Mouse (Mus musculus): ENCODE data around the gene Btg1. TPM values are rescaled to one million over a fixed set of nuclear protein-coding genes. Genes with fewer than 3 reads are reported as not detected.

Btg1 gene
- polyA plus RNA-seq, 1 experiment from 2014 or later, result 21.4 TPM

GRCm38 (mm10) chr10:96654576-96654975 lies 37.8 kb downstream of the Btg1 start:
- Histone ChIP-seq H3K4me3 (ENCODE audit: inconsistent target) (no peak overlapping the region), H3K36me3 (ENCODE audit: inconsistent target) (no peaks in the 10 kb centered on the region), H3K27ac (no peak overlapping the region), H3K79me2 (ENCODE audit: inconsistent target) (no peaks in the 10 kb centered on the region)
- 42% methylated on average over 7 of the region's 7 CpGs for WGBS (ENCODE audit: missing documents)

- 100% methylated on average over 2 of the region's 2 CpGs for WGBS (ENCODE audit: missing documents)
- no peak overlapping the region for H3K27ac ChIP-seq
- no peak overlapping the region for H3K4me3 ChIP-seq (ENCODE audit: inconsistent target)
Observed at GRCm38 (mm10) chr10:96655066-96655465, 38.3 kb downstream of the Btg1 start.

GRCm38 (mm10) chr10:96656176-96656575 lies 39.4 kb downstream of the Btg1 start:
- Histone ChIP-seq H3K36me3 (ENCODE audit: inconsistent target) (no peaks in the 10 kb centered on the region), H3K79me2 (ENCODE audit: inconsistent target) (no peaks in the 10 kb centered on the region)
- 46% methylated on average over 3 of the region's 3 CpGs for WGBS (ENCODE audit: missing documents)

More at GRCm38 (mm10) chr10:96655066-96655465, 38.3 kb downstream of the Btg1 start:
- Histone ChIP-seq H3K36me3 (ENCODE audit: inconsistent target) (no peaks in the 10 kb centered on the region), H3K79me2 (ENCODE audit: inconsistent target) (no peaks in the 10 kb centered on the region)

GRCm38 (mm10) chr10:96658906-96659305 lies 42.1 kb downstream of the Btg1 start:
- 81% methylated on average over 5 of the region's 5 CpGs for WGBS (ENCODE audit: missing documents)
- no peak overlapping the region for H3K4me3 ChIP-seq (ENCODE audit: inconsistent target)
- no peak overlapping the region for H3K27ac ChIP-seq

More at GRCm38 (mm10) chr10:96656176-96656575, 39.4 kb downstream of the Btg1 start:
- Histone ChIP-seq H3K4me3 (ENCODE audit: inconsistent target) (no peak overlapping the region), H3K27ac (no peak overlapping the region)

GRCm38 (mm10) chr10:96660280-96660985 lies 43.6 kb downstream of the Btg1 start:
- Histone ChIP-seq H3K36me3 (ENCODE audit: inconsistent target) (no peaks in the 10 kb centered on the region), H3K79me2 (ENCODE audit: inconsistent target) (no peaks in the 10 kb centered on the region), H3K27ac (no peak overlapping the region), H3K4me3 (ENCODE audit: inconsistent target) (no peak overlapping the region)
- 91% methylated on average over 10 of the region's 10 CpGs for WGBS (ENCODE audit: missing documents)

More at GRCm38 (mm10) chr10:96658906-96659305, 42.1 kb downstream of the Btg1 start:
- Histone ChIP-seq H3K79me2 (ENCODE audit: inconsistent target) (no peaks in the 10 kb centered on the region), H3K36me3 (ENCODE audit: inconsistent target) (no peaks in the 10 kb centered on the region)

- WGBS (ENCODE audit: missing documents), result 97% methylated on average over 4 of the region's 4 CpGs
- Histone ChIP-seq H3K4me3 (ENCODE audit: inconsistent target) (no peak overlapping the region), H3K27ac (no peak overlapping the region)
Observed at GRCm38 (mm10) chr10:96662976-96663375, 46.2 kb downstream of the Btg1 start.

GRCm38 (mm10) chr10:96663739-96664430 lies 47.1 kb downstream of the Btg1 start:
- WGBS (ENCODE audit: missing documents), result 69% methylated on average over 9 of the region's 9 CpGs
- no peak overlapping the region for H3K27ac ChIP-seq
- no peaks in the 10 kb centered on the region for H3K36me3 ChIP-seq (ENCODE audit: inconsistent target)
- H3K4me3 ChIP-seq (ENCODE audit: inconsistent target), result no peak overlapping the region
- H3K79me2 ChIP-seq (ENCODE audit: inconsistent target), result no peaks in the 10 kb centered on the region

More at GRCm38 (mm10) chr10:96662976-96663375, 46.2 kb downstream of the Btg1 start:
- Histone ChIP-seq H3K36me3 (ENCODE audit: inconsistent target) (no peaks in the 10 kb centered on the region), H3K79me2 (ENCODE audit: inconsistent target) (no peaks in the 10 kb centered on the region)

Data from macrophage (primary cell).